Mouse (Mus musculus): Measurements from ENCODE around the gene Mrpl11.
"Not testable (repeated sequence)": the region's sequence is repeated elsewhere in the genome, so short reads cannot be mapped to it uniquely, and the experiment has no call there.

Mrpl11 gene

DNA sequence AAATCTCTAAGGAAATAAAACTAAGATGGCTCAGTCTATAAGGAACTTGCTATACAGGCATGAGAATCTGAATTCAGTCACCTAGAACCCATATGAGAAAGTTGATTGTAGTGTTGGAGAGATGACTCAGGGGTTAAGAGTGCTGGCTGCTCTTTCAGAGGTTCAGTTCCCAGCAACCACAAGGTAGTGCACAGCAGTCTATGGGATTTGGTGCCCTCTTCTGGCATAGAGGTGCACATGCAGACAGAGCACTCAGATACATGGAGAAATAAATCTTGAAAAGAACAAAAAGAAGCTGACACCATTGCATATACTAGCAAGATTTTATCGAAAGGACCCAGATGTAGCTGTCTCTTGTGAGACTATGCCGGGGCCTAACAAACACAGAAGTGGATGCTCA lies 6.3 kb downstream of the Mrpl11 start:
- H3K27me3 ChIP-seq (ENCODE audit: control insufficient read depth, insufficient read depth, low read length, poor library complexity, severe bottlenecking) = no peaks in the 10 kb centered on the region
- DNase-seq (ENCODE audit: low read depth, low spot score) = peak; percentile 64
- peaks cover 6% of the 10 kb centered on the region; the same call in 1 of the 2 replicates for H3K36me3 ChIP-seq (ENCODE audit: control insufficient read depth, insufficient read depth, low read length, poor library complexity, severe bottlenecking)

- no peaks in the 10 kb centered on the region for H3K36me3 ChIP-seq (ENCODE audit: control insufficient read depth, insufficient read depth, low read length, poor library complexity, severe bottlenecking)
- peak; percentile 77 for DNase-seq (ENCODE audit: low read depth, low spot score)
- no peaks in the 10 kb centered on the region for H3K27me3 ChIP-seq (ENCODE audit: control insufficient read depth, insufficient read depth, low read length, poor library complexity, severe bottlenecking)
These were observed 19.8 kb downstream of the Mrpl11 start for GRCm38 (mm10) chr19:4981767-4982166.

GRCm38 (mm10) chr19:4989013-4989412 lies 27.1 kb downstream of the Mrpl11 start:
- DNase-seq (ENCODE audit: low read depth, low spot score) = peak; percentile 75
- no peaks in the 10 kb centered on the region; the same call in 1 of the 2 replicates for H3K27me3 ChIP-seq (ENCODE audit: control insufficient read depth, insufficient read depth, low read length, poor library complexity, severe bottlenecking)
- H3K36me3 ChIP-seq (ENCODE audit: control insufficient read depth, insufficient read depth, low read length, poor library complexity, severe bottlenecking) = no peaks in the 10 kb centered on the region

DNA sequence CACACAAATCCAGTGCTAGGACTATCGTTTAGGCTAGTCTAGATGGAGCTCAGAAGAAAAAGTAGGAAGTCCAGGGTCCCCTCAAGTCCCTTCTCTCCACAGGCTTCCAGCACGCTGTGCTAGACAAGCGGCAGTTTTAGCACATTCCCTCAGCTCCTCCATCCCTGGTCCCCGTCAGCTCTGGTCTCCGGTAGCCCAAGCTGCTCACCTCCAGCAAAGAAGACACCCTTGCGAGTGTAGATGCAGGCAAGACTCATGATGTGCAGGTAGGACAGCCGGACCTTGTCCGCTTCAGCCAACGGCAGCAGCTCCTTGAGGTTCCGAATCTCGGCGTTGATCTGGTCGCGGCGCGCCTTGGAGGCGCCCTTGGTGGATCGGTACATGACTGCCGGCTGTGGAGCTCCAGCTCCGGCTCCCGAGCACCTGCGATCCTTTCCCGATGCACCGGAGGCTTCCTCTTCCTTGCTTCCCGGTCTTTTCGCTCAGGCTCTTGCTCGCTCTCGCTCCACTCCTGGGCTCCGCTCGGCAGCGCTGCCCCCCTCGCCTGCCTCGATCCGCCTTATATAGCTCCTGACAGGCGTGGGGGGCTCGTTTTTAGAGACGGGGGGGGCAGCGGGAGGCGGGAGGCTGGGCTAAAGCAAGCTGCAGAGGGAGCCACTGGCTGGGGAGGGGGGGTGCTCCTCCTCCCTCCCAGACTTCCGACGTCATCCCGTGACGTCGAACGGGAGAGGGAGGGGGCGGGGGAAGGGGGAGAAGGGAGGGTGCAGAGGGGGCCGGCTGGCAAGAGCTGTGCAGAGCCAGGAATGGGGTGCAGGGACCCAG lies 27.7 kb downstream of the Mrpl11 start:
- Histone ChIP-seq H3K27me3 (ENCODE audit: control insufficient read depth, insufficient read depth, low read length, poor library complexity, severe bottlenecking) (no peaks in the 10 kb centered on the region; the same call in 1 of the 2 replicates), H3K36me3 (ENCODE audit: control insufficient read depth, insufficient read depth, low read length, poor library complexity, severe bottlenecking) (no peaks in the 10 kb centered on the region)
- DNase-seq (ENCODE audit: low read depth, low spot score) = no peak

DNA sequence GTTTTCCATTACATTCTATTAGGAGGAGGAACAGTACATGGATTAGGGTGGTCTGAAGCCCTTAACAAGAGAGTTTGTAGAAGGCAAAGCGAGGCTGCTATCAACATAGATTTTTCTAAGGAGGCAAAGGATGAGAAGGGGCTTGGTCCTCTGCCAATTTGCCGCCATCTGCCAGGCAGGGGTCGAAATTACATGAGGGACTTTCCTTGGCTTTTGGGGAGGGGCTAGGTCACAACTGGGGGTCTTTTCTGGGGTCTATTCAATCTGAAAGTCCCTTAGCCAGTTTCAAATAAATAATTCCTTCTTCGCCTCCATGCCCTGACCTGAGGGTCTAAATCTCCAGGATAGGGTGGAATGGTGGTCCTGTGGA lies 28.3 kb downstream of the Mrpl11 start, which contains the start of gene Npas4:
Gene Npas4, minus strand, starts transcription at position 61 of the 370 bp plus-strand sequence.
- no peaks in the 10 kb centered on the region; the same call in 1 of the 2 replicates for H3K27me3 ChIP-seq (ENCODE audit: control insufficient read depth, insufficient read depth, low read length, poor library complexity, severe bottlenecking)
- DNase-seq (ENCODE audit: low read depth, low spot score) = no peak
- no peaks in the 10 kb centered on the region for H3K36me3 ChIP-seq (ENCODE audit: control insufficient read depth, insufficient read depth, low read length, poor library complexity, severe bottlenecking)

GRCm38 (mm10) chr19:4990716-4991115 lies 28.8 kb downstream of the Mrpl11 start:
- no peak for DNase-seq (ENCODE audit: low read depth, low spot score)
- H3K36me3 ChIP-seq (ENCODE audit: control insufficient read depth, insufficient read depth, low read length, poor library complexity, severe bottlenecking) = no peaks in the 10 kb centered on the region
- no peaks in the 10 kb centered on the region; the same call in 1 of the 2 replicates for H3K27me3 ChIP-seq (ENCODE audit: control insufficient read depth, insufficient read depth, low read length, poor library complexity, severe bottlenecking)

DNA sequence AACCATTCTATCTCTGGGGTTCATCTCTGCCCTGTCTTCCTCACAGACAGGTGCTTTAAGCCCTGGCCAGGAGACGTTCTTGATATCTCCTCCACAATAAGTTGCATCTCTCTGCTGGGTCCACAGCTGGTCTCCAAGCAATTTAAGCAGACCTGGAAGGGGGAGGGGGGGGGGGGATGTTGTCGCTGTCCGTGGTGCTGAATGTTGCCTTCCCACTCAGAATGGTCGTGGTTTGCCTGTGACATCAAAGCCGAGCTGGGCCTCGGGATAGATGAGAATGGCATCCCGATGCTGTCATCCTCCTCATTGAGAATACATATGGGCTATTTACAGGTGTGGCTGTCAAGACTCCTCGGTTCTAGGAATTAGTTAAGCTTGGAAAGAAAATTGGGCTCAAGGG lies 30.4 kb downstream of the Mrpl11 start:
- peak; percentile 25 for DNase-seq (ENCODE audit: low read depth, low spot score)
- no peaks in the 10 kb centered on the region for H3K36me3 ChIP-seq (ENCODE audit: control insufficient read depth, insufficient read depth, low read length, poor library complexity, severe bottlenecking)
- no peaks in the 10 kb centered on the region; the same call in 1 of the 2 replicates for H3K27me3 ChIP-seq (ENCODE audit: control insufficient read depth, insufficient read depth, low read length, poor library complexity, severe bottlenecking)

- DNase-seq (ENCODE audit: low read depth, low spot score) = peak; percentile 24
- H3K36me3 ChIP-seq (ENCODE audit: control insufficient read depth, insufficient read depth, low read length, poor library complexity, severe bottlenecking) = no peaks in the 10 kb centered on the region
- no peaks in the 10 kb centered on the region; the same call in 1 of the 2 replicates for H3K27me3 ChIP-seq (ENCODE audit: control insufficient read depth, insufficient read depth, low read length, poor library complexity, severe bottlenecking)
These were observed 31.0 kb downstream of the Mrpl11 start for GRCm38 (mm10) chr19:4992904-4993303.

- no peak for DNase-seq (ENCODE audit: low read depth, low spot score)
- no peaks in the 10 kb centered on the region; the same call in 1 of the 2 replicates for H3K27me3 ChIP-seq (ENCODE audit: control insufficient read depth, insufficient read depth, low read length, poor library complexity, severe bottlenecking)
- H3K36me3 ChIP-seq (ENCODE audit: control insufficient read depth, insufficient read depth, low read length, poor library complexity, severe bottlenecking) = no peaks in the 10 kb centered on the region
These were observed 32.1 kb downstream of the Mrpl11 start for GRCm38 (mm10) chr19:4994043-4994442.

DNA sequence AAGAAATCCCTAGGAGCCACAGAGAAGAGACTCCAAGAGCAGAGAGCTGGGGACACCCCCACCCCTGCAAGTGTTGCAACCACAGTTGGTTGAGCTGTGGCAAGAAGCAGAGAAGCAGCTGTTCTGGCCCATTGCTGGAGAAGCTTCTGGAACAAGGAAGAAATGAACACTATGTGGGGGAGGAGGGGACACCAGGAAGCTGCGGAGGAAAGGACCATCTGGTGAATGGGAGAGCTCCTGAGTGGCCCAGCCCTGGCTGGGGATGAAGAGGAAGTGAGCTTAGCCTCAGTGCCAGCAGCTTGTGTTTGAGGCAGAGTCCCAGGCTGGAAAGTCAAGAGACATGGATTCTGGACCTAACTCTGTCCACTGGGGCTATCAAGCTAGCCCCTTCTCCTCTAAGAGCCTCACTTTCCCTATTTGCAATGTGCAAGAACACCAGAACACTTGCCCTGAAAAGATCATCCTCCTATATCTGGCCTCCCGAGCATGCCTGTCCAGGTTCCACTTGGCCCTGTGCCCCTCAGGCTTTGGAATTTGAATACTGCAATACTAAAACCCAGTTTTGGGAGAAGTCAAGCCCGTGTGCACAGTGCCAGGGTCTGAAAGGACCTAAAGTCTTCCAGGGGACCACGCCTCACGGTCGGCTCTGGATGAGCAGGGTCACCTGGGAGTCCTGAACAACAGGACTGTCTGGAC lies 37.6 kb downstream of the Mrpl11 start:
- Histone ChIP-seq H3K36me3 (ENCODE audit: control insufficient read depth, insufficient read depth, low read length, poor library complexity, severe bottlenecking) (no peaks in the 10 kb centered on the region), H3K27me3 (ENCODE audit: control insufficient read depth, insufficient read depth, low read length, poor library complexity, severe bottlenecking) (no peaks in the 10 kb centered on the region)
- DNase-seq (ENCODE audit: low read depth, low spot score) = no peak

DNA sequence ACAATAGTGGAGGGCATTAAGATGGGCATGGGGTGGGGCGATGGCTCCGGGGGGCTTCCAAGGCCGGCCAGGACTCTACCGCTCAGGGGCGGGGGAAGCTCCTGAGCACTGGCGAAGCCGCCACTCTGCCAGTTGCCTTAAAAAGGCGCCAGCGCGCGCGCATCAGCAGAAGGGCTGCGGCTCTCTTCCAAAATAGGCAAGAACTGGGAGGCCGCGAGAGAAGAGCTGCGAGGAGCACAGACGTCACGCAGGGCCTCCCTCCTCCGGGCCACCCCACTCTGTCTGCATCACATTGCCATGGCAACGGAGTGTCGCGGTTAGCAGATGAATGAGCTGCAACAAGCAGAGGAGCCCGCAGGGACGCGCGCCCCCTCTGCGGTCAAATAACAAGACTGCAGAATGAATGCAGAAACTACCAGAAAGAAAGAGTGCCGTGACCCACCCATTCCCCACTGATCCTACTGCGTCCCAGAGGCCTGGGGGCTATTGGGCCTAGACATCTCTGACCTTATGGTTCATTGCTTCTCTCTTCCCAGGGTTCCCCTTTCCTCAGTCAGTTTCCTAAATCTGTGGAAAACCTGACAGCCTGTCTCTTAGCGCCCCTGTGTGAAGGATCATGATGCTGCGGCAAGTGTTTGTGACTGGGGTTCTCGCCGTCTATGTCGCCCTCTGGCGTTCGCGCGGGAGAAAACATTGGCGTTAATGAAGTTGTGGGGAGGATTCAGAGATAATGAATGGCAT lies 39.9 kb downstream of the Mrpl11 start:
- DNase-seq (ENCODE audit: low read depth, low spot score) = peak; percentile 86

DNA sequence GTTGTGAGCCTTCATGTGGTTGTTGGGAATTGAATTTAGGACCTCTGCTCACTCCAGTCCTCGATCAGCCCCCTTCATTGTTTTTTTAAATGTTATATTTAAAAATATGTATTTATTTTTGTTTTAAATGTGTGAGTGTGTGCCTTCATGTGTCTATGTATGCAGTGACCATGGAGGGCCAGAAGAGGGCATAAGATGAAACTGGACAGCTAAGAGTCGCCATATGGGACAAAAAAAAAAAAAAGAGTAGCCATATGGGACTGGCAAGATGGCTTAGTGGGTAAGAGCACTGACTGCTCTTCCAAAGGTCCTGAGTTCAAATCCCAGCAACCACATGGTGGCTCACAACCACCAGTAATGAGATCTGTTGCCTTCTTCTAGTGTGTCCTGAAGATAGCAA lies 41.7 kb downstream of the Mrpl11 start:
- DNase-seq (ENCODE audit: low read depth, low spot score) = peak; percentile 22
- not testable (repeated sequence) for H3K27me3 ChIP-seq (ENCODE audit: control insufficient read depth, insufficient read depth, low read length, poor library complexity, severe bottlenecking); H3K36me3 ChIP-seq (ENCODE audit: control insufficient read depth, insufficient read depth, low read length, poor library complexity, severe bottlenecking)

More for the DNA sequence above, 39.9 kb downstream of the Mrpl11 start:
- H3K36me3 ChIP-seq (ENCODE audit: control insufficient read depth, insufficient read depth, low read length, poor library complexity, severe bottlenecking) = no peaks in the 10 kb centered on the region
- H3K27me3 ChIP-seq (ENCODE audit: control insufficient read depth, insufficient read depth, low read length, poor library complexity, severe bottlenecking) = no peaks in the 10 kb centered on the region

DNA sequence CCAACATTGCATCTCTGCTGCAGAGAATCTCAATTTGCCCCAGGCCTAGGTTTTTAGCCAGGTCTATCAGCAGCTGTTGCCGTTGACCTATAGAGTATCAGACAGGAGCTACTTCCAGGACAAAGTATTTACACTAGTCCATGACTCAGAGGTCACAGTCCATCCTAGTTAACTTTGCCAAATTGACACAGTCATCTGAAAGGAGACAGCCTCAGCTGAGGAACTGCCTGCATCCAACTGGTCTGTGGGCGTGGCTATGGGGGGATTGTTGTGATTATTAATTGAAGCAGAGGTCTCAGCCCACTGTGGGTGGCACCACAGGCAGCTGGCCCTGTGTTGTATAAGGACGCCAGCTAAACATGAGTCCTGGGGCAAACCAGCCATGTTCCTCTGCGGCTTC lies 43.0 kb downstream of the Mrpl11 start:
- no peak for DNase-seq (ENCODE audit: low read depth, low spot score)
- no peaks in the 10 kb centered on the region for H3K36me3 ChIP-seq (ENCODE audit: control insufficient read depth, insufficient read depth, low read length, poor library complexity, severe bottlenecking)
- no peaks in the 10 kb centered on the region for H3K27me3 ChIP-seq (ENCODE audit: control insufficient read depth, insufficient read depth, low read length, poor library complexity, severe bottlenecking)

- Histone ChIP-seq H3K27me3 (ENCODE audit: control insufficient read depth, insufficient read depth, low read length, poor library complexity, severe bottlenecking) (no peaks in the 10 kb centered on the region), H3K36me3 (ENCODE audit: control insufficient read depth, insufficient read depth, low read length, poor library complexity, severe bottlenecking) (no peaks in the 10 kb centered on the region)
- no peak for DNase-seq (ENCODE audit: low read depth, low spot score)
These were observed 51.2 kb downstream of the Mrpl11 start for GRCm38 (mm10) chr19:5013138-5013537.
